Mouse (Mus musculus) spleen, embryonic (tissue): ENCODE measurements around the gene Tex12.

Experiments used
- CTCF ChIA-PET: fragments of 350-600 bp; sonication (Branson Sonifier 250); formaldehyde crosslinking; loops from one replicate; lab custom pipeline; 2022; lab: Charles Lee

The Tex12 gene

DNA sequence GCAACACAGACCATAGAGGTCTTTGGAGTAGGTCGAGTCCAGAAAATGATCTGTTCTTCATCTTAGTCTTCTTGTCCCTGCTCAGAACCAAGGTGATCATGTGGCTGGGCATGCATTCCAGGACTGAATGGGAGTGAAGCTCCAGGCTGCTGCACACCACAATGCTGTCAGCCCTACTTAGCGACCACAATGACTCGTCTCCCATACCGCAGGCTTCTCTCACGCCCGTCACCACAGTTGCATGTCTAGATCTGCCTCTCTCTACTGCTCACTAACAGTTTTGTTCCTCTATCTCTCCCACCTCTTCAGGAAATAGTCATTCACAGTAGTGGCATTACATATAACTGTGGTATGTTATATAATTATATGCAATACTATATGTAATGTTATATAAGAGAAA lies 40.4 kb downstream of the Tex12 start:
- CTCF ChIA-PET = interaction anchor here (0.9 kb wide), 1 partner anchor 73 kb away, joined by 3 read pairs; no protein-coding TSS in a partner anchor

DNA sequence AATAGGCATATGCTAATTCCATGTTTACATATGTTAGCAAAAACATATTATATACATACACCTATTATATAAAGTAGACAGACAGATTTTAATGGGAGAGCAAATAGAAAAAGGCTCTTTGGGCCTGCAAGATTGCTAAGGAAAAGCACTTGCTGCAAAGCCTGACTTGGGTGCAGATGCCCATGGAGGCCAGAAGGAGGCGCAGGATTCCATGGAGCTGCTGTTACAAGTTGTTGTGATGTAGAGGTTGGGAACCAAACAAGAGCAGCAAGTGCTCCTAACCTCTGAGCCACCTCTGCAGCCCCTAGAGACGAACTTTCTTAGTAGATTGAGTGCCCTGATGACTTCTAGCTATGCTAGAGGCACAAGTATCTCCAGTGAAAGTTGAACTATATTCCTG lies 42.3 kb downstream of the Tex12 start:
- CTCF ChIA-PET = no interaction called here

DNA sequence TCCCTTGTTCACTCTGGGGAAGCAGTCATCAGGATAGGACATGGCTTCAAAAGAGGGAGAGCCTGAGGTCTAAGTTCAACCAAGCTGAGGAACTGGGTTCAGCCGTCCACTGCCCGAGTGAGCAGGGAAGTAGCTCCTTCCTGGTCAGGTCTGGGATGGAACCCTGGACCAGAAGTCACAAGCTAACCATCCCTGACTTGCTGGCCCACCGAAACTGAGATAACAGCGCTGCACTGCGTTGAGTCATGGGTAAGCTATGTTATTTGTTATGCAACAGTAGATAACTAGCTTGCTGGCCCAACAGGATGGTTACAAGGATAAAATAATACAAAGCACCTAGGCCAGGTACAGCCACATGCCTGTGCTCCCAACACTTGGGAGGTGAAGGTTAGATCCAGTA lies 45.7 kb downstream of the Tex12 start:
- CTCF ChIA-PET = no interaction called here

DNA sequence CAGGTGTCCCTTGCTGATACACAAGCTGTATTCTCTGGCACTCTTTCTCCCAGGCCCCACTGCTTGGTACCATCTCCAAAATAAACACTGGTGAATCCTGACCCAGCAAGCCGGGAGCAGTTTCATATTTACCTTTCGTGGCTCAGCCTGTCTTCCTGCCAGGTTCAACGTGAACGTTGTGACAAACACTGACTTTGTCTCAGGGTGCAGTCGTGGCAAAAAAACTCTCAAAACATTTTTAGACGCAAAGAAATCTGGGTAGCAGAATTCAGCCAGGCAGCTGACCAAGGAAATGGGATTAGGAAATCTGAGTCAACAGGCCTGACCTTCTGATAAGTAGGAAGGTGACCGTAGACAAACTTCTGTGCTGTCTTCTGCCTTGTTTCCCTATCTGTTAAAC lies 53.6 kb downstream of the Tex12 start:
- CTCF ChIA-PET = no interaction called here
